Mouse (Mus musculus) heart, postnatal 0 days (tissue): Measurements from ENCODE around the gene Pcca. TPM values are rescaled to one million over a fixed set of nuclear protein-coding genes. Genes with fewer than 3 reads are reported as not detected.
A peak's percentile ranks its signal among the peaks of the same experiment; 100 is the strongest.

Experiments
- ATAC-seq: fragments of 200-750 bp; cut with Nextera tagmentation; 2 replicates; pipeline ENCODE4 v1.8.0; 2017; ENCODE audit warnings: low read depth, moderate number of reproducible peaks, moderate library complexity; ENCODE audit not compliant: insufficient read depth
- DNase-seq: peaks from one replicate; pipeline ENCODE4 v3.0.0-alpha.2; 2016; ENCODE audit warnings: low spot score
- H3K27ac ChIP-seq: fragments of 300-500 bp; sonication (generic); 2 replicates; pipeline ENCODE4 v1.5.1; 2014; ENCODE audit warnings: low read depth, mild to moderate bottlenecking
- H3K27me3 ChIP-seq: fragments of 300-500 bp; sonication (generic); 2 replicates; pipeline ENCODE4 v1.6.1; 2014; ENCODE audit warnings: low read length, mixed read lengths; ENCODE audit not compliant: control insufficient read depth, insufficient read depth
- H3K36me3 ChIP-seq: fragments of 300-500 bp; sonication (generic); replicated peaks from 2 replicates; pipeline ENCODE4 v1.6.1; 2014; ENCODE audit warnings: low read length, mixed read lengths; ENCODE audit not compliant: control insufficient read depth, insufficient read depth
- H3K4me1 ChIP-seq: fragments of 300-500 bp; sonication (generic); 2 replicates; pipeline ENCODE4 v1.6.1; 2014; ENCODE audit warnings: antibody characterized with exemption; ENCODE audit not compliant: control insufficient read depth, insufficient read depth
- H3K4me2 ChIP-seq: fragments of 300-500 bp; sonication (generic); 2 replicates; pipeline ENCODE4 v1.6.1; 2014; ENCODE audit warnings: low read depth, mild to moderate bottlenecking, low read length, moderate library complexity
- H3K4me3 ChIP-seq: fragments of 300-500 bp; sonication (generic); 2 replicates; pipeline ENCODE4 v1.5.1; 2014; ENCODE audit warnings: low read depth, low read length
- H3K9ac ChIP-seq: fragments of 300-500 bp; sonication (generic); replicated peaks from 2 replicates; pipeline ENCODE4 v1.6.1; 2014; ENCODE audit warnings: low read depth, low read length, mixed read lengths
- H3K9me3 ChIP-seq: fragments of 300-500 bp; sonication (generic); replicated peaks from 2 replicates; pipeline ENCODE4 v1.6.1; 2016; ENCODE audit warnings: low read length; ENCODE audit not compliant: control insufficient read depth
- CTCF ChIP-seq: IDR thresholded peaks from 2 replicates; pipeline ENCODE4 v1.5.1; 2016; ENCODE audit warnings: antibody characterized with exemption, control low read depth, low read depth
- EP300 ChIP-seq: IDR thresholded peaks from 2 replicates; pipeline ENCODE4 v1.6.1; 2016; ENCODE audit warnings: antibody characterized with exemption, low read depth
- WGBS: fragments of 180-500 bp; shearing (Covaris S2); extraction: QIAGEN DNeasy Blood & Tissue Kit; methylation state at CpG from one replicate; pipeline ENCODE4 v1.1.7; 2014; 5-methylcytosine and 5-hydroxymethylcytosine counted together
- polyA plus RNA-seq: library from polyadenylated mRNA; unstranded; fragments of >200 nt; fragmentation: Nextera tagmentation; extraction: Ambion mirVana; gene quantifications from 2 replicates; pipeline ENCODE4 v1.2.1, GENCODE M21; 2015
- total RNA-seq: library from RNA; depleted of rRNA; stranded (reverse); fragments of >200 nt; gene quantifications from 2 replicates; pipeline ENCODE4 v1.2.3, GENCODE M21; 2014; ENCODE audit warnings: low replicate concordance

Gene Pcca
- total and polyA plus RNA-seq, 2 experiments from 2014 or later: 17.0 to 31.2 TPM

GRCm38 (mm10) chr14:122902136-122902535, 368.0 kb downstream of the Pcca start:
- Histone ChIP-seq H3K4me3 (no peak overlapping the region), H3K27me3 (no peaks in the 10 kb centered on the region), H3K4me2 (no peak overlapping the region), H3K36me3 (no peaks in the 10 kb centered on the region), H3K27ac (0 out of 2 replicates have a peak overlapping the region, but pooled peaks have one; percentile 9), H3K4me1 (peaks cover 11% of the 10 kb centered on the region; the same call in 1 of the 2 replicates), H3K9ac (no peak overlapping the region), H3K9me3 (no peaks in the 10 kb centered on the region)
- TF ChIP-seq EP300: no peak
- no peak for TF ChIP-seq CTCF
- WGBS: 33% methylated on average over 2 of the region's 2 CpGs
- ATAC-seq (no peak), DNase-seq (no peak)

GRCm38 (mm10) chr14:122902884-122903283, 368.8 kb downstream of the Pcca start:
- Histone ChIP-seq H3K4me3 (no peak overlapping the region), H3K4me2 (no peak overlapping the region), H3K27ac (peak overlapping the region; percentile 22), H3K9ac (no peak overlapping the region), H3K27me3 (no peaks in the 10 kb centered on the region), H3K4me1 (peaks cover 11% of the 10 kb centered on the region; the same call in 1 of the 2 replicates), H3K36me3 (no peaks in the 10 kb centered on the region; the same call in 1 of the 2 replicates), H3K9me3 (no peaks in the 10 kb centered on the region)
- peak; percentile 98 for ATAC-seq
- TF ChIP-seq EP300 (no peak; the same call in 1 of the 2 replicates), CTCF (peak; percentile 68)
- 24% methylated on average over 4 of the region's 4 CpGs for WGBS
- peak; percentile 86 for DNase-seq

- peaks cover 11% of the 10 kb centered on the region; the same call in 1 of the 2 replicates for H3K4me1 ChIP-seq
- no peaks in the 10 kb centered on the region; the same call in 1 of the 2 replicates for H3K36me3 ChIP-seq
- WGBS: 64% methylated on average over 2 of the region's 2 CpGs
- no peak overlapping the region for H3K9ac ChIP-seq
- TF ChIP-seq EP300 (no peak), CTCF (no peak)
- no peak overlapping the region for H3K27ac ChIP-seq
- no peaks in the 10 kb centered on the region; the same call in 1 of the 2 replicates for H3K9me3 ChIP-seq
- ATAC-seq (no peak), DNase-seq (no peak)
- H3K27me3 ChIP-seq: no peaks in the 10 kb centered on the region
- no peak overlapping the region for H3K4me3 ChIP-seq
- no peak overlapping the region for H3K4me2 ChIP-seq
These were observed 369.8 kb downstream of the Pcca start for GRCm38 (mm10) chr14:122903923-122904351.

GRCm38 (mm10) chr14:122905007-122905406, 370.9 kb downstream of the Pcca start:
- Histone ChIP-seq H3K9ac (no peak overlapping the region), H3K9me3 (no peaks in the 10 kb centered on the region; the same call in 1 of the 2 replicates), H3K27me3 (no peaks in the 10 kb centered on the region), H3K4me1 (peaks cover 11% of the 10 kb centered on the region; the same call in 1 of the 2 replicates), H3K4me2 (no peak overlapping the region), H3K27ac (no peak overlapping the region), H3K36me3 (no peaks in the 10 kb centered on the region; the same call in 1 of the 2 replicates), H3K4me3 (no peak overlapping the region)
- 92% methylated on average over 1 of the region's 1 CpGs for WGBS
- ATAC-seq (no peak), DNase-seq (no peak)
- TF ChIP-seq CTCF (no peak), EP300 (no peak)

GRCm38 (mm10) chr14:122908075-122908474, 374.0 kb downstream of the Pcca start:
- no peak for TF ChIP-seq EP300
- no peak for TF ChIP-seq CTCF
- no peaks in the 10 kb centered on the region for H3K27me3 ChIP-seq
- H3K4me1 ChIP-seq: peaks cover 3% of the 10 kb centered on the region; the same call in 1 of the 2 replicates
- H3K4me3 ChIP-seq: no peak overlapping the region
- H3K36me3 ChIP-seq: no peaks in the 10 kb centered on the region; the same call in 1 of the 2 replicates
- no peak overlapping the region for H3K27ac ChIP-seq
- DNase-seq (no peak), ATAC-seq (no peak)
- 91% methylated on average over 4 of the region's 4 CpGs for WGBS
- H3K4me2 ChIP-seq: no peak overlapping the region
- no peak overlapping the region for H3K9ac ChIP-seq
- H3K9me3 ChIP-seq: no peaks in the 10 kb centered on the region; the same call in 1 of the 2 replicates
